Mouse (Mus musculus) G1E (cell line): ENCODE measurements around the gene Tbl2.

Experiments
- CTCF ChIP-seq: IDR thresholded peaks from 2 replicates; pipeline ENCODE4 v1.5.1; 2012; ENCODE audit warnings: low read depth, low read length, inconsistent platforms, mixed read lengths
- GATA1 ChIP-seq: IDR thresholded peaks from 2 replicates; pipeline ENCODE4 v1.6.1; 2012; ENCODE audit warnings: borderline replicate concordance, low read length, inconsistent platforms, mixed read lengths
- GATA2 ChIP-seq: IDR thresholded peaks from 2 replicates; pipeline ENCODE4 v1.6.1; 2012; ENCODE audit warnings: low read depth, low read length, inconsistent platforms, borderline replicate concordance
- POLR2AphosphoS5 ChIP-seq: IDR thresholded peaks from 2 replicates; pipeline ENCODE4 v1.6.1; 2012; ENCODE audit warnings: low read depth, low read length, inconsistent platforms; ENCODE audit not compliant: insufficient replicate concordance

DNA sequence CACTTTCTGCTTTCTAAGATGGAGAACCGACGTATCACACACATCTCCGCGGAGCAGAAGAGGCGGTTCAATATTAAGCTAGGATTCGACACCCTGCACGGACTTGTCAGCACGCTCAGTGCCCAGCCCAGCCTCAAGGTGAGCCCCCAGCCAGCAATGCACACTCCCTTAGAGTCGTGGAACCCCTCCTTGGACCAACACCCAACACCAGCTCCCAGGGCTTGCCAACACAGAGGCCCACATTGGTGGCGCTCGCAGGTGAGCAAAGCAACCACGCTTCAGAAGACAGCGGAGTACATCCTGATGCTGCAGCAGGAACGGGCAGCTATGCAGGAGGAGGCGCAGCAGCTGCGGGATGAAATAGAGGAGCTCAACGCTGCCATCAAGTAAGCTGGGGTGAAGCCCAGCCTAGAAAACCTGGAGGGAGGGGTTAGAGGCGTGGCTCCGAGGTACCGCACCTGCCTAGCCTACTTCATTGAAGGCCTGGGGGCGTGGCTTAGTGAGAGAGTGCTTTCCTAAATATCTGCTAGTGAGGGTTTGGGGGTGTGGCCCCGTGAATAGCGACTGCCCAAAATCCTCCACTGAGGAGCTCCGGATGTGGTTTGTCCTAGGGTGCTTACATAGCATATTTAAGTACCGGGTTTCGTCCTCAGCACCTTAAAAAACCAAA lies 15.6 kb upstream of the Tbl2 start:
- no peak for TF ChIP-seq CTCF
- no peak for TF ChIP-seq GATA1
- no peak for TF ChIP-seq POLR2AphosphoS5
- no peak for TF ChIP-seq GATA2
